Mouse (Mus musculus): ENCODE measurements at regions not wholly inside any gene's neighbourhood (a gene's known extent, or its start where the extent isn't known, plus 50 kb on each side); places are given as distances from the start of the nearest gene placed in this dataset.

- Histone ChIP-seq H3K4me1 (ENCODE audit: control insufficient read depth, insufficient read depth, low read length) (no peaks in the 10 kb centered on the region), H3K9me3 (replicated peaks; ENCODE audit: control insufficient read depth, low read length) (no peaks in the 10 kb centered on the region), H3K9ac (ENCODE audit: low read length) (no peak overlapping the region), H3K27me3 (replicated peaks; ENCODE audit: control insufficient read depth, insufficient read depth, low read length) (no peaks in the 10 kb centered on the region), H3K4me3 (ENCODE audit: low read depth, low read length) (no peak overlapping the region), H3K27ac (ENCODE audit: low read depth, low read length) (no peak overlapping the region), H3K4me2 (ENCODE audit: low read length) (no peak overlapping the region), H3K36me3 (ENCODE audit: control insufficient read depth, insufficient read depth, low read length) (no peaks in the 10 kb centered on the region)
- ATAC-seq, result no peak
- WGBS, result 82% methylated on average over 8 of the region's 8 CpGs
- no peak for DNase-seq (ENCODE audit: low spot score)
Observed at GRCm38 (mm10) chr2:170229461-170230080, 81.7 kb upstream of the Zfp217 start.

GRCm38 (mm10) chr2:170228318-170228994 is 80.6 kb upstream of the Zfp217 start:
- Histone ChIP-seq H3K4me1 (ENCODE audit: control insufficient read depth, insufficient read depth, low read length) (peaks cover under 1% of the 10 kb centered on the region; the same call in 1 of the 2 replicates), H3K36me3 (ENCODE audit: control insufficient read depth, insufficient read depth, low read length) (no peaks in the 10 kb centered on the region), H3K4me2 (ENCODE audit: low read length) (no peak overlapping the region), H3K27ac (ENCODE audit: low read depth, low read length) (no peak overlapping the region), H3K27me3 (replicated peaks; ENCODE audit: control insufficient read depth, insufficient read depth, low read length) (no peaks in the 10 kb centered on the region), H3K9ac (ENCODE audit: low read length) (no peak overlapping the region), H3K4me3 (ENCODE audit: low read depth, low read length) (no peak overlapping the region), H3K9me3 (replicated peaks; ENCODE audit: control insufficient read depth, low read length) (no peaks in the 10 kb centered on the region)
- 95% methylated on average over 10 of the region's 10 CpGs for WGBS
- DNase-seq (ENCODE audit: low spot score) (no peak), ATAC-seq (no peak)

GRCm38 (mm10) chr2:170223872-170224271 is 76.0 kb upstream of the Zfp217 start:
- WGBS, result 83% methylated on average over 7 of the region's 7 CpGs
- no peak for DNase-seq (ENCODE audit: low spot score)
- no peak overlapping the region for H3K4me3 ChIP-seq (ENCODE audit: low read depth, low read length)

GRCm38 (mm10) chr2:170222819-170223218 is 74.9 kb upstream of the Zfp217 start:
- H3K27ac ChIP-seq (ENCODE audit: low read depth, low read length), result peak overlapping the region; percentile 9; the same call in 1 of the 2 replicates

More at GRCm38 (mm10) chr2:170223872-170224271, 76.0 kb upstream of the Zfp217 start:
- Histone ChIP-seq H3K9me3 (replicated peaks; ENCODE audit: control insufficient read depth, low read length) (no peaks in the 10 kb centered on the region), H3K4me1 (ENCODE audit: control insufficient read depth, insufficient read depth, low read length) (peaks cover 35% of the 10 kb centered on the region), H3K27me3 (replicated peaks; ENCODE audit: control insufficient read depth, insufficient read depth, low read length) (no peaks in the 10 kb centered on the region), H3K27ac (ENCODE audit: low read depth, low read length) (no peak overlapping the region), H3K36me3 (ENCODE audit: control insufficient read depth, insufficient read depth, low read length) (no peaks in the 10 kb centered on the region), H3K9ac (ENCODE audit: low read length) (no peak overlapping the region), H3K4me2 (ENCODE audit: low read length) (no peak overlapping the region)
- no peak for ATAC-seq

GRCm38 (mm10) chr2:170221994-170222535 is 74.2 kb upstream of the Zfp217 start:
- Histone ChIP-seq H3K27me3 (replicated peaks; ENCODE audit: control insufficient read depth, insufficient read depth, low read length) (no peaks in the 10 kb centered on the region), H3K27ac (ENCODE audit: low read depth, low read length) (peak overlapping the region; percentile 4; the same call in 1 of the 2 replicates), H3K4me1 (ENCODE audit: control insufficient read depth, insufficient read depth, low read length) (peaks cover 41% of the 10 kb centered on the region), H3K36me3 (ENCODE audit: control insufficient read depth, insufficient read depth, low read length) (no peaks in the 10 kb centered on the region), H3K9me3 (replicated peaks; ENCODE audit: control insufficient read depth, low read length) (no peaks in the 10 kb centered on the region), H3K4me3 (ENCODE audit: low read depth, low read length) (no peak overlapping the region), H3K9ac (ENCODE audit: low read length) (peak overlapping the region; percentile 35; the same call in 1 of the 2 replicates), H3K4me2 (ENCODE audit: low read length) (peak overlapping the region; percentile 28; the same call in 1 of the 2 replicates)
- ATAC-seq, result no peak
- 9% methylated on average over 13 of the region's 13 CpGs for WGBS
- no peak for DNase-seq (ENCODE audit: low spot score)

More at GRCm38 (mm10) chr2:170222819-170223218, 74.9 kb upstream of the Zfp217 start:
- H3K4me2 ChIP-seq (ENCODE audit: low read length), result peak overlapping the region; percentile 28
- no peaks in the 10 kb centered on the region for H3K36me3 ChIP-seq (ENCODE audit: control insufficient read depth, insufficient read depth, low read length)
- no peaks in the 10 kb centered on the region for H3K9me3 ChIP-seq (replicated peaks; ENCODE audit: control insufficient read depth, low read length)
- H3K27me3 ChIP-seq (replicated peaks; ENCODE audit: control insufficient read depth, insufficient read depth, low read length), result no peaks in the 10 kb centered on the region
- H3K9ac ChIP-seq (ENCODE audit: low read length), result peak overlapping the region; percentile 40; the same call in 1 of the 2 replicates
- no peak overlapping the region for H3K4me3 ChIP-seq (ENCODE audit: low read depth, low read length)
- WGBS, result 1% methylated on average over 6 of the region's 6 CpGs
- peaks cover 41% of the 10 kb centered on the region for H3K4me1 ChIP-seq (ENCODE audit: control insufficient read depth, insufficient read depth, low read length)
- DNase-seq (ENCODE audit: low spot score) (peak; percentile 68), ATAC-seq (no peak)

- Histone ChIP-seq H3K27ac (ENCODE audit: low read depth, low read length) (peak overlapping the region; percentile 92), H3K4me3 (ENCODE audit: low read depth, low read length) (peak overlapping the region; percentile 28), H3K4me2 (ENCODE audit: low read length) (peak overlapping the region; percentile 55), H3K27me3 (replicated peaks; ENCODE audit: control insufficient read depth, insufficient read depth, low read length) (no peaks in the 10 kb centered on the region), H3K4me1 (ENCODE audit: control insufficient read depth, insufficient read depth, low read length) (peaks cover 41% of the 10 kb centered on the region), H3K9ac (ENCODE audit: low read length) (peak overlapping the region; percentile 53), H3K9me3 (replicated peaks; ENCODE audit: control insufficient read depth, low read length) (no peaks in the 10 kb centered on the region), H3K36me3 (ENCODE audit: control insufficient read depth, insufficient read depth, low read length) (no peaks in the 10 kb centered on the region)
- under 1% methylated on average over 20 of the region's 20 CpGs for WGBS
- DNase-seq (ENCODE audit: low spot score), result peak; percentile 87
- ATAC-seq, result peak; percentile 22; the same call in 1 of the 2 replicates
Observed at GRCm38 (mm10) chr2:170220871-170221369, 73.0 kb upstream of the Zfp217 start.

- ATAC-seq (no peak), DNase-seq (ENCODE audit: low spot score) (no peak)
- H3K27me3 ChIP-seq (replicated peaks; ENCODE audit: control insufficient read depth, insufficient read depth, low read length), result no peaks in the 10 kb centered on the region
- no peaks in the 10 kb centered on the region for H3K36me3 ChIP-seq (ENCODE audit: control insufficient read depth, insufficient read depth, low read length)
- no peaks in the 10 kb centered on the region for H3K9me3 ChIP-seq (replicated peaks; ENCODE audit: control insufficient read depth, low read length)
- peak overlapping the region; percentile 53 for H3K9ac ChIP-seq (ENCODE audit: low read length)
- peak overlapping the region; percentile 28 for H3K4me3 ChIP-seq (ENCODE audit: low read depth, low read length)
- H3K4me2 ChIP-seq (ENCODE audit: low read length), result peak overlapping the region; percentile 55
- peak overlapping the region; percentile 92 for H3K27ac ChIP-seq (ENCODE audit: low read depth, low read length)
- H3K4me1 ChIP-seq (ENCODE audit: control insufficient read depth, insufficient read depth, low read length), result peaks cover 41% of the 10 kb centered on the region
- WGBS, result under 1% methylated on average over 11 of the region's 11 CpGs
Observed at GRCm38 (mm10) chr2:170220443-170220842, 72.5 kb upstream of the Zfp217 start.

- DNase-seq (ENCODE audit: low spot score) (peak; percentile 70), ATAC-seq (no peak)
- no peaks in the 10 kb centered on the region for H3K36me3 ChIP-seq (ENCODE audit: control insufficient read depth, insufficient read depth, low read length)
- no peaks in the 10 kb centered on the region for H3K27me3 ChIP-seq (replicated peaks; ENCODE audit: control insufficient read depth, insufficient read depth, low read length)
- peak overlapping the region; percentile 55 for H3K4me2 ChIP-seq (ENCODE audit: low read length)
- peak overlapping the region; percentile 58 for H3K9ac ChIP-seq (ENCODE audit: low read length)
- peaks cover 4% of the 10 kb centered on the region; the same call in 1 of the 2 replicates for H3K9me3 ChIP-seq (replicated peaks; ENCODE audit: control insufficient read depth, low read length)
- peak overlapping the region; percentile 20 for H3K4me3 ChIP-seq (ENCODE audit: low read depth, low read length)
- H3K27ac ChIP-seq (ENCODE audit: low read depth, low read length), result peak overlapping the region; percentile 92
- WGBS, result 1% methylated on average over 20 of the region's 20 CpGs
- H3K4me1 ChIP-seq (ENCODE audit: control insufficient read depth, insufficient read depth, low read length), result peaks cover 41% of the 10 kb centered on the region
Observed at GRCm38 (mm10) chr2:170219611-170220401, 71.9 kb upstream of the Zfp217 start.

Measured in forebrain, embryonic 14.5 days (tissue).